Mouse (Mus musculus) kidney, adult 8-10 months (tissue): Measurements from ENCODE around the gene Tcp11l2.

Experiments
- DNase-seq, 2 experiments: peaks; one replicate each; pipeline ENCODE4 v3.0.0; 2022

The Tcp11l2 gene

GRCm38 (mm10) chr10:84604335-84604734 is 27.9 kb downstream of the Tcp11l2 start:
- DNase-seq = no peak

- DNase-seq = no peak
These were observed 31.9 kb downstream of the Tcp11l2 start for GRCm38 (mm10) chr10:84608361-84608760.

GRCm38 (mm10) chr10:84610324-84610723 is 33.9 kb downstream of the Tcp11l2 start:
- no peak for DNase-seq

- no peak for DNase-seq
These were observed 34.4 kb downstream of the Tcp11l2 start for GRCm38 (mm10) chr10:84610783-84611182.

GRCm38 (mm10) chr10:84611664-84612063 is 35.2 kb downstream of the Tcp11l2 start:
- no peak for DNase-seq

- DNase-seq = no peak
These were observed 35.9 kb downstream of the Tcp11l2 start for GRCm38 (mm10) chr10:84612281-84612680.

- DNase-seq = no peak
These were observed 36.9 kb downstream of the Tcp11l2 start for GRCm38 (mm10) chr10:84613366-84613765.

- no peak for DNase-seq
These were observed 38.6 kb downstream of the Tcp11l2 start for GRCm38 (mm10) chr10:84615076-84615475.

- peak; percentile 95 to 96 for DNase-seq
These were observed 45.7 kb downstream of the Tcp11l2 start, which contains the start of gene Polr3b for GRCm38 (mm10) chr10:84621826-84622790. Gene Polr3b (plus strand): TSS chr10:84622292.

- peak in 1 of 2 experiments; percentile 15 for DNase-seq
These were observed 54.8 kb downstream of the Tcp11l2 start for GRCm38 (mm10) chr10:84631182-84631581.

- DNase-seq = no peak
These were observed 55.6 kb downstream of the Tcp11l2 start for GRCm38 (mm10) chr10:84632005-84632404.

GRCm38 (mm10) chr10:84636656-84637055 is 60.2 kb downstream of the Tcp11l2 start:
- DNase-seq = no peak

GRCm38 (mm10) chr10:84638382-84638781 is 62.0 kb downstream of the Tcp11l2 start:
- no peak for DNase-seq

GRCm38 (mm10) chr10:84639525-84640287 is 63.3 kb downstream of the Tcp11l2 start:
- no peak for DNase-seq

GRCm38 (mm10) chr10:84640861-84641260 is 64.4 kb downstream of the Tcp11l2 start:
- no peak for DNase-seq

- DNase-seq = no peak
These were observed 65.2 kb downstream of the Tcp11l2 start for GRCm38 (mm10) chr10:84641576-84641975.

- no peak for DNase-seq
These were observed 69.5 kb downstream of the Tcp11l2 start for GRCm38 (mm10) chr10:84645940-84646339.

GRCm38 (mm10) chr10:84646506-84647102 is 70.2 kb downstream of the Tcp11l2 start:
- DNase-seq = no peak

- DNase-seq = no peak
These were observed 70.8 kb downstream of the Tcp11l2 start for GRCm38 (mm10) chr10:84647264-84647663.

GRCm38 (mm10) chr10:84648911-84649310 is 72.5 kb downstream of the Tcp11l2 start:
- DNase-seq = no peak

- no peak for DNase-seq
These were observed 77.6 kb downstream of the Tcp11l2 start for GRCm38 (mm10) chr10:84654029-84654428.

- DNase-seq = no peak
These were observed 78.3 kb downstream of the Tcp11l2 start for GRCm38 (mm10) chr10:84654731-84655130.

- DNase-seq = peak; percentile 23 to 52
These were observed 80.2 kb downstream of the Tcp11l2 start for GRCm38 (mm10) chr10:84656618-84657017.
